Mouse (Mus musculus): ENCODE results near the gene Oas1a.
"Not testable (repeated sequence)": the region's sequence is repeated elsewhere in the genome, so short reads cannot be mapped to it uniquely, and the experiment has no call there.

Oas1a gene

DNA sequence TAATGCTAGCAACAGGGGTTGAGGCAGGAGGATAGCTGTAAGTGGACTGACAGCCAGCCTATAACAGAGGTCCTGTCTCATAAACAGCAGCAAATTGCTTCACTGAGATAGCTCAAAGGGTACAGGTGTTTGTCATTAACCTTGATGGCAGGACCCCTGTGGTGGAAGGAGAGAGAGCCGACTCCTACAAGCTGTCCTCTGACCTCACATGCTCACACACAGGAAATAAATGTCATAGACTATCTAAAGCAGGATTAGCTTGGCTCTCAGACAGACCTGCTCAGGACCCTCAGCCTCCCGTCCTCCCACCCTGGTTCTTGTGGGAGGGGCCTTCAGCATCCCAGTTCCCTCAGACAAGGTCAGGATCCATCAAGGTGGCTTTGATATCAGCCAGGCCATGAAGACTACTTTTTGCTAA is 15.1 kb downstream of the Oas1a start:
- no peak for DNase-seq

DNA sequence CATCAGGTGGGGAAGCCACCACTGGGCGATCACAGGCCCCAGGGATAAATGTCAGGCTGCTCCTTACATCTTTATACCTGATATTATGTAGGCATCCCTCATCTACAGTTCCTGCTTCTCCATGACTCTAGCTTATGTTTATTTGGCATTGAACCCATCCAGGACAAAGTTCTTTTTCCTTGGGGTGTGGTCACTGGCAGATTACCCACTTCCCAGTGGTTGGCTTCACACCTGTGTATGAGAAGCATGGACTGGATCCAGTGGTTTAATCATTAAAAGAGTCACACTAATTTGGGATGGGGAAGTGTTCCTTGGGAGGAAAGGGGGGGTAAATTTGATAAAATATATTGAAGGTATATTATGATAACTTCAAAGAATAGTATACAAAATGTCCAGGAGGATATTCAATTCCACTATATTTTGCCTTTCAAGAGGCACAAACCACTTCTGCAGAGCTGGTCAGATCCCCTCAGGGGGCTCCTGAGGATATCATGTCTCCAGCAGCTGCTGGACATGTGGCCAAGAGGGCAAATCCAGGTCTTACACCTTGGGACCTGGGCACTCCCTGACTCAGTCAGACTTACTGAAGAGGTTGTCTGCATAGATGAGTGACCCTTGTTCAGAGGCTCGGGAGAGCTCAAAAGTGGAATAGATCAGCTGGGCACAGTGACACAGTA is 15.6 kb downstream of the Oas1a start:
- DNase-seq, result not testable (repeated sequence)

DNA sequence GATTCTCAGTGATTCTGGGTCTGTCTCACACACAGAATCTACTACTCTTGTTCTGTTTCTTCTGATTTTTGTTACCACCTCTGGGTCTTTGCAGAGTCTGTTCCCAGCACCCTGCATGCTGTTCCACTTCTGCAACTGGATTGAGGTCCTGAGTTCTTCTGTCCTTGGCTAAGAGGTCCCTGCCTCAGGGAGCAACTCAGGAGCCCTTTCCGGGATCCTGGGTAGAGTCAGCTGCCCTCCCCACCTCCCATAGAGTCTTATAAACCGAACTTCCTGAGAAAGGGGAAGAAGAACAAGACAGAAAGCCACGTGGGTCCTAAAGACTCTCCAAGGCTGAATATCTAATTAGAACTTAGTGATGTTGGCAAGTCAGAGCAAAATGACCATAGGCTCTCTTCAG is 16.3 kb downstream of the Oas1a start:
- DNase-seq, result no peak

DNA sequence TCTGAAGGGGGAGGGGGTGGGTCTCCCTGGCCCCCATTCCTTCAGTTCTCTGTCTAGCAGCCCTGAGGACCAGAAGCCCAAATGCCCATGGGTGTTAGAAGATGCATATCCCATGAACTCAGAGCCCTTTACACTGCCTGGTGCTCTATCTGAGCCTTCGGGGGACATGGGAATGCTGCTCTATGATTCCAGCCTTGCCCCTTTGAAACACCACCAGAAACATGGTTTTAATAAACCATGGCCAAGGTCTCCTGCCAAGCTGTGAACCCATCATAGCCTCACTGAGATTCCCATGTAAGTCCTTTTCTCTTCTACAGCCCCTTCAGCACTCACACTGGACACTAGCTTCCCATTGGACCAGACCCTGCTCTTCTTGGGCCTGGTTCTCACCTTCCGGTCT is 17.3 kb downstream of the Oas1a start:
- DNase-seq, result no peak

DNA sequence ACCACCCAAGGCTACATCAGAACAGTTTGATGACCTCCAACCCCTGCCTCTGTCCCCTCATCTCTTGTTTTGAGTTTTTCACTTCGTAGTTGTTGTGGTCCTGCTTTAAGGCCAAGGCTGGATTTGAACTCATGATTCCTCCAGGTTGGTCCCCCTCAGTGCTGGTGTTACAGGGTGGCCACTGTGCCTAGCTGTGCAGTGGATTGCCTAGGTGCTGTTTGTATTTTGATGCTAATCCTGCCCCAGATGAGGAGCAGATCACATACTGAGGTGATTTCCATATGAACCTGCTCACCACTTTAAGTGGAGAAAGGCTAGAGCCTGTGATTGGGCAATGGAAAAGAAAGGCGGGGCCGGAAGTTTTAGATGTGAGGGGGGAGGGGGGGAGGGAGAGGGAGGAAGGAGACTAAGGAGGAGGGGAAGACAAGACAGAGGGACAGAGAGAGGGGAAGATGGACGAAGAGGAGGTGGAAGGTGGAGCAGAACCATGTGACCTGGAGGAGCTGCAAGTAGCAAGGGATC is 19.0 kb downstream of the Oas1a start:
- DNase-seq, result not testable (repeated sequence)

DNA sequence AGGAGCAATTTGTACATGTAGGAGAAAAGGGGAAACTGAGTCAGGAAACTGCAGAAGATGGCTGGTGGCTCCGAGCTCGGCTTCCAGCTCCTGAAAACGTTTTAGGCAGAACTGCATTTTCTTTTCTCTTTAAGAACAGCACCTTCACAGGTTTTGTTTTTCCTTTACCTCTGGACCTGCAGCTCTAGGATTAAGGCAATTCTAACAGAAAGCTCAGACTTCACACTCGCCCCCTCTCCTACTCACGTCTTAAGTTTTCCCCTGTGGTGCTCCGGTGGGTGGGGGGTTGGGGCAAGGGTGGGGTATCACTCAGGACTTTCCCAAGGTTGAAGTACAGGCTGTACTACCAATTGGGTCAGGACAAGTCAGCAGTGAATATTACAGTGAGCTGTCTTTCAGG is 19.5 kb downstream of the Oas1a start:
- DNase-seq, result no peak

DNA sequence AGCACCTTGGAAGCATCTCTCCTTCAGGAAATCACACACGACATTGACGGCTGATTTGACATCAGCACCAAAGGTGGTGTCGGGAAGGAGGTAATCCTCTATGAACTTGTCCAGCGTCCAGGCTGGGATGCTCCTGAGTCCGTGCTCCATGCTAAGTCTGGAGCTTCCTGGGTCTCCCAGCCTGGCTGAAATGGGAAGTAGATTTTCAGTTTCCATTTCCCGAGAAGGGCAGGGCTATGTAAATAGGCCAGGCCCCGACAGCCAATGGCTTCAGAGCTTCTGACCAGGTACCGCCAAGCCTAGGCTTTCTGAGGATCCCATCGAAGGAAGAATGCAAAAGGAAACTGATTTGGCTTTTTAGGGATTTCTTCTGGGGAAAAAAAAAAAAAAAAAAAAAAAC is 19.9 kb downstream of the Oas1a start, which contains the start of gene Oas1g:
Gene Oas1g, minus strand, starts transcription at position 201 of the 400 bp plus-strand sequence.
- peak; percentile 32 for DNase-seq

DNA sequence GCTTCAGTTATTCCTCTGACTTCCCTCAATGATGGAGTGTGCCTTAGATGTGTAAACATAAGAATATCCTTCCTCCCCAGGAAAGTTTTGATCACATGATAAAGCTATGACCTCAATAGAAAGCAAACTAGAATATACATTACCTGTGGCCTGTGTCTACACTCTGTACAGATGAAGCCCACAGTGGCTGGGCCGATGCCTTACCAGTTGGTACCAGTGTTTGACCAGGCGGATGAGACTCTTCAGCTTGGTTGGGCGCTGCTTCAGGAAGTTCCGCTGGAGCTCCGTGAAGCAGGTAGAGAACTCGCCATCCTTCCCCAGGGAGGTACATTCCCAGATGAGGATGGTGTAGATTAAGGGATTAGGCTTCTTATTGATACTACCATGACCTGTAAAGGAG is 25.6 kb downstream of the Oas1a start:
- DNase-seq, result not testable (repeated sequence)

DNA sequence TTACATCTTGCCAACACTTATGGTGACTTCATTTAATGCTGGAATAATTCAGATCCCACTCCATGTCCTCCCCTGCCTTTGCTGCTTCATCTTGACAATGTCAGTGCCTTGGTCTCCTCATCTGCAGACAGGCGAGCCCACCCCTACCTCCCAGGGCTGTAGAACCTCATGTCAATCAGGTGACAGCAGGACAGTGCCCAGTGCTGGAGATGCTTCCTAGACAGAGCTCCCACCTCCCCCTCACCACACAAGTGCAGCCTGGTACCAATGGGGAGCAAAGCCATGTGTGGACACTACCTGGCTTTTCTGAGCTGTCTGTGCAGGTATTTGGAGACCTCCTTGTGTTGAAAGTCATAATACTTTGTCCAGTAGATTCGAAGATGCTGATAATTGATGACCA is 28.5 kb downstream of the Oas1a start:
- DNase-seq, result not testable (repeated sequence)

DNA sequence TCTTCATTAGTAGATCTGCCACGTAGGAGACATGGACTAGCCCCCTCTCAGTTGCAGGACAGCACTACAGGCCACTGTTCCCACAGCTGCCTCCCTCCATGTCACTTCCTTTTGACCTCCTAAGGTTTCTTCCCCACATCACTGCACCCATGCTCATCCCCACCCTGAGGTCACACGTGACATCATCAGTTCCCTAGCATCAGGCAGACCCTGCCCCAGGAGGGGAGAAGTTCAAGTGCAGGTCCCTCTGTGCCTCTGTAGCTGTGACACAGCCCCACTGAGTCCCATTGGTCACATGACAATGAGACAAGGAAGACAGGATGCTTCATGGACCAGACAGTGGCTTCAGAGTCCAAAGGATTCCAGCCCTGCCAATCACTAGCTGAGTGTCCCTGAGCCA is 29.9 kb downstream of the Oas1a start:
- not testable (repeated sequence) for DNase-seq

DNA sequence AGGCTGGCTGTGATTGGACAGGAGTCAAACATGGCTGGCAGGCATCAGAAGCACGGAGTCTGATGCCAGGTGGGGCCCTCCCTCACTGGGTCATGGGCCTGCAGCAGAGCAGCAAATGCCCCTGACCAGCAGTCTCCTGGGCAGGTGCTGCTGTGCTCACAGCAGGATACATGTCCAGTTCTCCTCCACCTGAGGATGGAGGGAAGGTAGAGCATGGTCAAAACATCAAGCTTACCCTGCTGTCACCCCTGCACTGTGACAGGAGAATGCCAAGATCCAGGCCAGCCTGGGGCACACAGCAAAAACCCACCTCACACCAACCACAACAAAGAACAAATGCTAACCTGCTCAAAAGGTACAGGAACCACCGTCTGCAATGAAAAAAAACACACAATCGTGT is 30.5 kb downstream of the Oas1a start:
- DNase-seq, result not testable (repeated sequence)

DNA sequence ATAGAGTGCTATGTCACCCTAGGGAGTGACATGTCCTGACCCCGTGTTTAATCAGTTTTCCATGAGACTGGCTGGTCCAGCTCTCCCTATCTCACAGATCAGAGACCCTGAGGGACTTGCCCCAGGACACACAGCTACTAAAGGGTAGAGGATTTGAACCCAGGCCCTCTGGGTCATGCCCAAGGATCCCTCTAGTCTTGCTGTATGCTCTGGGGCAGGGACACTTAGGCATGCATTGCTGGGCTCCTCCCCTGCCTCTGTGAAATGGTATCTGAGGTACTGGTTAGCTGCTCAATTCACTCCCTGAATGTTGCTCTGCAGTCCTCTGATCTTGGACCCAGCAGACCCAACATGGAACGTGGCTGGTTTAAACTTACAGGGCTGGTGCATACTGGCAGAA is 35.9 kb downstream of the Oas1a start:
- DNase-seq, result no peak

DNA sequence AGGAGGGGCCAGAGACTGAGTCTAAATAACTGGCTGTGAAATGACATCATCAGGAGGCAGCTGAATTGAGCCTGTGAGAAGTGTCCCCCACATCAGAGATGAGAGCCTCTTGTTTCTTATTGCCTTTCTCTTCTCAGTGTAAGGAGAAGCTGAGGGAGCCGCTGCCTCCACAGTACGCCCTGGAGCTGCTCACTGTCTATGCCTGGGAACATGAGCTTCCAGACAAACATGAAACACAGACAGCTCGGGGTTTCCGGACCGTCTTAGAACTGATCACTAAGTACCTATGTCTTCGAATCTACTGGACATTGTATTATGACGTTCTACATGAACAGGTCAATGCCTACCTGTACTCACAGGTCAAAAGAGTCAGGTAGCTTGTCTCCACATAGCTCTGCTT is 36.5 kb downstream of the Oas1a start:
- no peak for DNase-seq

DNA sequence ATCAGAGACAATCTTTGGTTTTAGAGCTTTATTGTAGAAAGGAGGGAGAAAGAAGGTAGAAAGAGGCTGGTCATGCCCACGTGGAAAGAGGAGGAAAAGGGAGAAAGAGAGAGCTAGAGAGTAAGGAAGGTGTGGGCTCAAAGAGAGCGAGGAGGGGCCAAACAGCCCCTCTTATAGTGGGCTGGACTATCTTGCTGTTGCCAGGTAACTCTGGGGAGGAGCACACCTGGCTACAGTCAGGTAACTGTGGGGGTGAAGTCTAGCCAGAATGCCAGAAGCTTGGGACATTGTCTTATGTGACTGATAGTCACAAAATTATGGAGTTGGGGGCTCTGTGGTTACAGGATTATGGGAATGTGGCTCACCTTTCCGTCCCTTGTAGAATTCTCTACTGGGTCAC is 37.2 kb downstream of the Oas1a start:
- DNase-seq, result no peak

DNA sequence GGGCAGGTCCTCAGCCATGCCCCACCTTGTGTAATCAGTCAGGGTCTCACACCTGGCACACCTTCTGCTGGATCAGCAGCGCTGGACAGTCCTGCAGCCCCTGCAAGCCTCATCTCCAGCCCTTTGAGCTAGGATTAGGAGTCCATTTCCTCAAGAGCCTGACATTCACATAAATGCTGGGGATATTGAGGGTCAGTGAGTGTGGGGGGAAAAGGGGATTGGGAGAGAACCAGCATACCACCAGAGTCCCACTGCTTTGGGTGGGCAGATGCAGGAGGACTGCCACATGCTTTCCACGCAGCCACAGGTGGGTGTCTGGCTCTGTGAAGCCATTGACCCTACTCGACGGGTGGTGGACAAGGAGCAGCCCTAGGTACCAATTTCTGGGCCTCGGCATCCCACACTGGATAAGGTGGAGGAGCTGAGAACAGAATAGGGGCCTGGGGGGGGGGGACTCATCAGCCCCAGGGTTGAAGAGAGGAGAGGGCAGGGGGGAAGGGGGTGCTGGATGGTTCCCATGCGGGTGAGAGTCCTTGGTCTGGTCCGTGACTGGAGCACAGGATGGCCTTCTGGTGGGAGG is 37.8 kb downstream of the Oas1a start:
- no peak for DNase-seq

DNA sequence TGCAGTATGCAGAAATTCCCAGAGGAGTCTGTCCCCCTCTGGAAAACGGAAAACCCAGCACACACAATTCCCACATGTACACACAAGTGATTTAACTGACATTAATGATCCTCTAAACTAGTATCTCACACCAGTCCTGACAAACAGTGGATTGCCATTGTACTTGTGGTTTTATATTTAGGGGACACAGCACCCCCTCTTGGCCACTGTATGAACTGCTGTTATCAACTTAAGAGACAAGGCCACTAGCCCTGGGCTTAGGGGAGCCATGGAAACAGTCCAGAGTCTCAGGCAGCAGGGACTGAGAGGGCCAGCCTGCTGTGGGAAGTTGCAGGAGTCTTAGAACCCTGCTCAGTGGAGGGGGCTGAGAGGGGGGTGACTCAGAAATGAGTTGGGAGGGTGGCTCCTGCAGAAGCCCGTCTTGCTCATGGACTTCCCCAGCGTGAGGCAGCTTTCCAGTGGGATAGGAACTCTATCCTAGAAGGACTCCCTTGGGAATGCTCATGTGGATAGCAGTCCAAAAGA is 41.9 kb downstream of the Oas1a start:
- peak; percentile 23 for DNase-seq

DNA sequence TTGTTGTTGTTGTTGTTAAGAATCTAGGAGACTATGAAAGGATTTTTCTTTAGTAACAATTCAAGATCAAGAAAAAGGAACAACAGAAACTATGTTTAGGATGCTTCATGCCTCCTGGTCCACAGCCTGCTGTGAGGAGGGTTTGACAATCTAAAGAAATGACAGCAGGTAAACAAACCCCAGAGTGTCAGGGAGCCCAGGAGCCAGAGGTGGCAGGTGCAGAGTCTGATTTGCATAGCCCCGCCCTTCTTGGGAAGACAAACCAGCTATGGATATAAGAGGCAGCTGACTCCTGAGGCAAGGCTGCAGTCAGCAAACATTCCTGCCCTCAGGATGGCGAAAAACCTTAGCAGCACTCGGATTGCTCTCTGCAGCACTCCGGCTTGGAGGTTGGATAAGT is 46.2 kb downstream of the Oas1a start, which contains the start of gene Oas1h:
Gene Oas1h, plus strand, starts transcription at position 301 of the 400 bp plus-strand sequence.
- no peak for DNase-seq

DNA sequence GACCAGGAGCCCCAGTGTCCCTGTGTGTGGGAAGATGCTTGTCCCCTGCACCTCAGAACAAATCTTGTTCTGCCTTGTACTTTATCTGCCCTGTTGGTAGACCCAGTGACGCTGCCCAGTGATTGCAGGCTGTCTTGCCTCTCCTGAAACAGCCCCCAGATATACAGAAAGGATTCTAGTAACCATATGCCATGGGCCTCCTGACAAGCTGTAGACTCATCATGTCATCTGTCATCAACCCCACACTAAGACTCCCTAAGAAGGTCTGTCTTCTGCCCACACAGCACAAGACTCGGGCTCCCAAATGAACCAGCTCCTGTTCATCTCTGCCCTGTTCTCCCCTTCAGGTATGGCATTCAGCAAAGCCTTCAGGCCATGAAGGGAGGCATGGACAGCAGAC is 48.1 kb downstream of the Oas1a start:
- DNase-seq, result no peak

DNA sequence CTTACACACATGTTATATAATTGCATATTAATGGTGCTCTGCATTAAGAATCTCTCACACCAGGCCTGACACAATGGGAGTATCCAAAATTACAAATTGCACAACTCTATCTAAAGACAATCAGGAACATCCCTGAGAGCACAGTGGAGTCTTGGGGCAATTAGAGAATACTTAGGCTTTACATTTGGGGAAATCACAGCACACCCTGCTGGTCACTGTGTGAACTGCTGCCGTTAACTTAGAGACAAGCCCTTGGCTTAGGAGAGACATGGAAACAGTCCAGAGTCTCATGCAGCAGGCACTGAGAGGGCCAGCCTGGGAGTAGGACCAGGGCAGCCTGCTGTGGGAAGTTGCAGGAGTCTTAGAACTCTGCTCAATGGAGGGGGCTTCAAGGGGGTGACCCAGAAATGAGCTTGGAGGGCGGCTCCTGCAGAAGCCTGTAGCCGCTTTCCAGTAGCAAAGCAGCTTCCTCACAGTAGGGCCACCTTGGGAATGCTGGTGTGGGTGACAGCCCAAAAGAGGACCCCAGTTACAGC is 57.7 kb downstream of the Oas1a start:
- peak; percentile 69 for DNase-seq

DNA sequence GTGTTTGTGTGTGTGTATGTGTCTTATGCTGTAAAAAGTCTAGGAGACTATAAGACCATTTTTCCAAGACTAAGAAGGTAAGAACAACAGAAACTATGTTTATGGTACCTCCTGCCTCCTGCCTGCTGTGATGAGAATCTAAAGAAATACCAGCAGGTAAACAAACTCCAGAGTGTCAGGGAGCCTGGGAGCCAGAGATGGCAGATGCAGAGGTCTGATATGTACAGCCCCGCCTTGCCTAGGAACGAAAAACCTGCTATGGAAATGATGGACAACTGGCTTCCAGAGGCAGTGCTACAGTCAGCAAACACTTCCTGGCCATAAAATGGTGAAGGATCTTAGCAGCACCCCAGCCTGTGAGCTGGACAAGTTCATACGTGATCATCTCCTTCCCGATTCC is 60.3 kb downstream of the Oas1a start, which contains the start of gene Oas1f:
Gene Oas1f, plus strand, starts transcription at position 301 of the 400 bp plus-strand sequence.
- DNase-seq, result no peak
